Mouse (Mus musculus) MEL (cell line): ENCODE results near the gene Phf11a. TPM values are rescaled to one million over a fixed set of nuclear protein-coding genes. Genes with fewer than 3 reads are reported as not detected.
A peak's percentile ranks its signal among the peaks of the same experiment; 100 is the strongest.

ENCODE experiments used
- DNase-seq: peaks from one replicate; pipeline ENCODE4 v3.0.0; 2011; ENCODE audit warnings: low read depth, low spot score
- H3K27ac ChIP-seq: 2 replicates; pipeline ENCODE4 v1.5.1; 2012; ENCODE audit warnings: low read depth, mild to moderate bottlenecking, control low read depth, low read length, moderate library complexity; ENCODE audit not compliant: control insufficient read depth
- H3K27me3 ChIP-seq, 2 experiments: fragments of 150-350 bp in 1 of 2; sonication (generic) in 1 of 2; 2 replicates each; pipeline ENCODE4 v1.6.1; 2012; ENCODE audit warnings: low read length in 2 of 2, mild to moderate bottlenecking in 2 of 2, improper control_type of control experiment in 1 of 2, moderate library complexity in 1 of 2; ENCODE audit not compliant: insufficient read depth in 2 of 2, control insufficient read depth in 1 of 2
- H3K36me3 ChIP-seq, 2 experiments: 2 replicates each; pipeline ENCODE4 v1.6.1; 2012 to 2014; ENCODE audit warnings: low read length in 2 of 2, improper control_type of control experiment in 1 of 2, inconsistent platforms in 1 of 2, mild to moderate bottlenecking in 1 of 2; ENCODE audit not compliant: insufficient read depth in 2 of 2, control insufficient read depth in 1 of 2
- H3K4me1 ChIP-seq, 2 experiments: fragments of 150-350 bp in 1 of 2; sonication (generic) in 1 of 2; 2 replicates each; pipeline ENCODE4 v1.6.1; 2012; ENCODE audit warnings: low read length in 2 of 2, improper control_type of control experiment in 1 of 2, mild to moderate bottlenecking in 1 of 2; ENCODE audit not compliant: insufficient read depth in 2 of 2, control insufficient read depth in 1 of 2
- H3K4me3 ChIP-seq, 2 experiments: fragments of 150-350 bp in 1 of 2; sonication (generic) in 1 of 2; 2 replicates each; pipeline ENCODE4 v1.5.1; 2012; ENCODE audit warnings: low read depth in 2 of 2, low read length in 2 of 2, mild to moderate bottlenecking in 2 of 2, moderate library complexity in 2 of 2, control low read depth in 1 of 2, improper control_type of control experiment in 1 of 2; ENCODE audit not compliant: control insufficient read depth in 1 of 2, insufficient read depth in 1 of 2
- H3K79me2 ChIP-seq: 2 replicates; pipeline ENCODE4 v1.6.1; 2012; ENCODE audit warnings: mild to moderate bottlenecking, low read length, moderate library complexity; ENCODE audit not compliant: control insufficient read depth, poor library complexity, insufficient read depth
- H3K9ac ChIP-seq: 2 replicates; pipeline ENCODE4 v1.6.1; 2012; ENCODE audit warnings: low read depth, mild to moderate bottlenecking, control low read depth, low read length, moderate library complexity; ENCODE audit not compliant: control insufficient read depth, poor library complexity, severe bottlenecking
- H3K9me3 ChIP-seq: fragments of 150-350 bp; sonication (generic); replicated peaks from 2 replicates; pipeline ENCODE4 v1.6.1; 2012; ENCODE audit warnings: mild to moderate bottlenecking, low read length, improper control_type of control experiment, moderate library complexity; ENCODE audit not compliant: insufficient read depth
- CTCF ChIP-seq, 3 experiments: IDR thresholded peaks in 2 of 3; conservative IDR thresholded peaks in 1 of 3; 2 replicates each; pipeline ENCODE4 v1.5.1; 2011 to 2012; ENCODE audit warnings: low read length in 3 of 3, low read depth in 2 of 3, mild to moderate bottlenecking in 2 of 3, improper control_type of control experiment in 1 of 3, inconsistent platforms in 1 of 3, mixed read lengths in 1 of 3, moderate library complexity in 1 of 3; ENCODE audit not compliant: control insufficient read depth in 1 of 3, insufficient read depth in 1 of 3, poor library complexity in 1 of 3, severe bottlenecking in 1 of 3
- ELF1 ChIP-seq: IDR thresholded peaks from 2 replicates; pipeline ENCODE4 v1.6.1; 2014; ENCODE audit warnings: low read depth, mild to moderate bottlenecking, inconsistent platforms, low read length, improper control_type of control experiment, moderate library complexity
- ETS1 ChIP-seq: IDR thresholded peaks from 2 replicates; pipeline ENCODE4 v1.6.1; 2012; ENCODE audit warnings: low read depth, mild to moderate bottlenecking, inconsistent platforms, low read length, improper control_type of control experiment, moderate library complexity
- GABPA ChIP-seq: IDR thresholded peaks from 2 replicates; pipeline ENCODE4 v1.6.1; 2012; ENCODE audit warnings: low read depth, mild to moderate bottlenecking, inconsistent platforms, low read length, improper control_type of control experiment, moderate library complexity
- JUND ChIP-seq: IDR thresholded peaks from 2 replicates; pipeline ENCODE4 v1.6.1; 2011; ENCODE audit warnings: low read depth, mild to moderate bottlenecking, improper control_type of control experiment, low read length
- KAT2A ChIP-seq: conservative IDR thresholded peaks from 2 replicates; pipeline ENCODE4 v1.6.1; 2012; ENCODE audit warnings: low read depth, low read length, improper control_type of control experiment, inconsistent platforms
- MXI1 ChIP-seq: IDR thresholded peaks from 2 replicates; pipeline ENCODE4 v1.6.1; 2011; ENCODE audit warnings: mild to moderate bottlenecking, low read depth, low read length, improper control_type of control experiment
- NELFE ChIP-seq: IDR thresholded peaks from 2 replicates; pipeline ENCODE4 v1.6.1; 2011; ENCODE audit warnings: low read depth, low read length, improper control_type of control experiment
- RAD21 ChIP-seq: IDR thresholded peaks from 2 replicates; pipeline ENCODE4 v1.6.1; 2011; ENCODE audit warnings: mild to moderate bottlenecking, low read depth, low read length, improper control_type of control experiment
- SMC3 ChIP-seq: IDR thresholded peaks from 2 replicates; pipeline ENCODE4 v1.6.1; 2011; ENCODE audit warnings: low read depth, low read length, improper control_type of control experiment
- TAL1 ChIP-seq: IDR thresholded peaks from 2 replicates; pipeline ENCODE4 v1.6.1; 2012; ENCODE audit warnings: mild to moderate bottlenecking, inconsistent platforms, low read length, moderate library complexity, mixed read lengths
- TBP ChIP-seq: IDR thresholded peaks from 2 replicates; pipeline ENCODE4 v1.8.0; 2011; ENCODE audit warnings: low read depth, low read length, improper control_type of control experiment
- UBTF ChIP-seq: IDR thresholded peaks from 2 replicates; pipeline ENCODE4 v1.6.1; 2012; ENCODE audit warnings: low read depth, mild to moderate bottlenecking, inconsistent platforms, low read length, improper control_type of control experiment, moderate library complexity, borderline replicate concordance; ENCODE audit not compliant: insufficient read depth
- USF1 ChIP-seq: IDR thresholded peaks from 2 replicates; pipeline ENCODE4 v1.6.1; 2014; ENCODE audit warnings: low read depth, mild to moderate bottlenecking, inconsistent platforms, low read length, improper control_type of control experiment, moderate library complexity
- ZC3H11A ChIP-seq: IDR thresholded peaks from 2 replicates; pipeline ENCODE4 v1.6.1; 2012; ENCODE audit warnings: low read depth, mild to moderate bottlenecking, inconsistent platforms, low read length, improper control_type of control experiment
- polyA plus RNA-seq, 2 experiments: library from polyadenylated mRNA; stranded (reverse) in 1 of 2; unstranded in 1 of 2; fragments of >175 nt in 1 of 2; fragments of >200 nt in 1 of 2; gene quantifications; 2 replicates each; pipeline versions ENCODE4 v1.2.1 to v1.2.4; 2012; ENCODE audit warnings: low replicate concordance in 2 of 2, low read depth in 1 of 2; ENCODE audit not compliant: insufficient read length in 2 of 2, insufficient read depth in 1 of 2, missing spikeins in 1 of 2
- total RNA-seq: library from RNA; depleted of rRNA; stranded (reverse); fragments of 300-350 nt; gene quantifications from 2 replicates; pipeline ENCODE4 v1.2.3, GENCODE M21; 2012

The Phf11a gene
- total and polyA plus RNA-seq, 3 experiments, result 0.25 TPM; not detected in 2

- peak; percentile 60 for DNase-seq
- Histone ChIP-seq H3K36me3 (no peaks in the 10 kb centered on the region), H3K27me3 (no peaks in the 10 kb centered on the region)
Observed at GRCm38 (mm10) chr14:59232003-59232402, 65.3 kb downstream of the Phf11a start.

GRCm38 (mm10) chr14:59230331-59230966 is 66.9 kb downstream of the Phf11a start:
- H3K79me2 ChIP-seq, result no peaks in the 10 kb centered on the region
- no peak for TF ChIP-seq ETS1
- TF ChIP-seq GABPA, result no peak
- no peak for TF ChIP-seq ELF1
- TF ChIP-seq KAT2A, result no peak
- TF ChIP-seq TAL1, result no peak
- no peak for TF ChIP-seq JUND
- no peak for TF ChIP-seq CTCF (IDR thresholded peaks at IDR 0.05 in 2 of 3, conservative IDR thresholded peaks at IDR 0.05 in 1 of 3; ENCODE audit: control insufficient read depth in 1 of 3, insufficient read depth in 1 of 3, low read depth in 2 of 3, low read length in 3 of 3, poor library complexity in 1 of 3, severe bottlenecking in 1 of 3)
- no peak for TF ChIP-seq RAD21
- no peak for TF ChIP-seq ZC3H11A
- TF ChIP-seq USF1, result no peak
- no peak for TF ChIP-seq MXI1
- no peaks in the 10 kb centered on the region for H3K36me3 ChIP-seq
- DNase-seq, result no peak
- no peaks in the 10 kb centered on the region for H3K9me3 ChIP-seq
- H3K27me3 ChIP-seq, result no peaks in the 10 kb centered on the region
- no peak overlapping the region for H3K27ac ChIP-seq
- no peak overlapping the region for H3K9ac ChIP-seq
- H3K4me1 ChIP-seq, result no peaks in the 10 kb centered on the region
- H3K4me3 ChIP-seq, result no peak overlapping the region

More at GRCm38 (mm10) chr14:59232003-59232402, 65.3 kb downstream of the Phf11a start:
- no peaks in the 10 kb centered on the region for H3K79me2 ChIP-seq
- H3K9ac ChIP-seq, result no peak overlapping the region
- H3K27ac ChIP-seq, result no peak overlapping the region
- TF ChIP-seq ZC3H11A, result no peak
- no peak for TF ChIP-seq NELFE
- no peak for TF ChIP-seq GABPA
- peak; percentile 11; the same call in 1 of the 2 replicates for TF ChIP-seq ETS1
- peak; percentile 31 for TF ChIP-seq RAD21
- peak in 2 of 3 experiments; percentile 49 to 56; a peak in 4 of 6 replicates for TF ChIP-seq CTCF (IDR thresholded peaks at IDR 0.05 in 2 of 3, conservative IDR thresholded peaks at IDR 0.05 in 1 of 3; ENCODE audit: control insufficient read depth in 1 of 3, insufficient read depth in 1 of 3, low read depth in 2 of 3, low read length in 3 of 3, poor library complexity in 1 of 3, severe bottlenecking in 1 of 3)
- TF ChIP-seq SMC3, result peak; percentile 40
- no peak for TF ChIP-seq TBP
- no peak for TF ChIP-seq UBTF
- no peak overlapping the region for H3K4me3 ChIP-seq
- H3K9me3 ChIP-seq, result no peaks in the 10 kb centered on the region
- no peaks in the 10 kb centered on the region for H3K4me1 ChIP-seq
